Mouse (Mus musculus) spleen, embryonic (tissue): Measurements from ENCODE around the gene Lta.

ENCODE experiments used
- CTCF ChIA-PET: fragments of 350-600 bp; sonication (Branson Sonifier 250); formaldehyde crosslinking; loops from one replicate; lab custom pipeline; 2022; lab: Charles Lee

The Lta gene

DNA sequence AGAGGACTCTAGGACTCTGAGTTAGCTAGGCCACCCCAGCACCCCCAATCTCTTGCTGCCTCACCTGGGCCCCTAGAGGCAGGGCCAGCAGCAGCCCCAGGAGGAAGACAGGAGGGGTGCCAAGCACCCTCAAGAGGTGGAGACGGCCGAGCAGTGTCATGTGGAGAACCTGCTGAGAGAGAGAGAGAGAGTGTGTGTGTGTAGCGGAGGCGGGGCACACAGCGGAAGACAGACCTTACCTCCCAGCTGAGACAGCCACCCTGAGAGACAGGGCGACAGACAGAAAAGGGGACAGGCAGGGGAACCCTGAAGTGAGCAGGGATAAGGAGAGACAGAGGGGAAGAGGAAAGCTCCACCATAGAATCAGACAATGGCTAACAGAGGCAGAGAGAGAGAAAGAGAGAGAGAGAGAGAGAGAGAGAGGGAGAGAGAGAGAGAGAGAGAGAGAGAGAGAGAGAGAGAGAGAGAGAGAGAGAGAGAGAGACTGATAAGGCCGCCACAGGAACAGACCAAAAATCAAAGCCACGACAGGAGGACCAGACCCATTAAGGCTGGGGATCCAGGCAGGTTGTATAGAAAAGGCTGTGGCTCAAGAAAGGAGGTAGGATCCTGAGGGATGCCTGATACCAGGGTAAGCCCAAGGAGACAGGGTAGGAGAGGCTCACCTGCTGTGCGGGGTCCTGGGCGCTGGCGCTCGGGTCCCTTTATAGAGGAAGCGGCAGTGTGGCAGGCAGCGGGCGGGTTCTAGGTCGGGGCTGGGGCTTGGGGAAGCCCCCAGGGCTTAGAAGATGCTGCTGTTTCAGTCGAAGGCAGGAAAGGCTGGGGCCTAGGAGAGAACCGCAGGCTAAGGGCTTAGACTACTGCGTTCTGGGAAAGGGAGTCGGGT, at the start of gene Lta:
Gene Lta, minus strand, starts transcription at position 858 of the 886 bp plus-strand sequence.
- CTCF ChIA-PET = interaction anchor here (0.6 kb wide), 2 partner anchors 12 to 39 kb away, joined by 3 read pairs; no protein-coding TSS in a partner anchor

DNA sequence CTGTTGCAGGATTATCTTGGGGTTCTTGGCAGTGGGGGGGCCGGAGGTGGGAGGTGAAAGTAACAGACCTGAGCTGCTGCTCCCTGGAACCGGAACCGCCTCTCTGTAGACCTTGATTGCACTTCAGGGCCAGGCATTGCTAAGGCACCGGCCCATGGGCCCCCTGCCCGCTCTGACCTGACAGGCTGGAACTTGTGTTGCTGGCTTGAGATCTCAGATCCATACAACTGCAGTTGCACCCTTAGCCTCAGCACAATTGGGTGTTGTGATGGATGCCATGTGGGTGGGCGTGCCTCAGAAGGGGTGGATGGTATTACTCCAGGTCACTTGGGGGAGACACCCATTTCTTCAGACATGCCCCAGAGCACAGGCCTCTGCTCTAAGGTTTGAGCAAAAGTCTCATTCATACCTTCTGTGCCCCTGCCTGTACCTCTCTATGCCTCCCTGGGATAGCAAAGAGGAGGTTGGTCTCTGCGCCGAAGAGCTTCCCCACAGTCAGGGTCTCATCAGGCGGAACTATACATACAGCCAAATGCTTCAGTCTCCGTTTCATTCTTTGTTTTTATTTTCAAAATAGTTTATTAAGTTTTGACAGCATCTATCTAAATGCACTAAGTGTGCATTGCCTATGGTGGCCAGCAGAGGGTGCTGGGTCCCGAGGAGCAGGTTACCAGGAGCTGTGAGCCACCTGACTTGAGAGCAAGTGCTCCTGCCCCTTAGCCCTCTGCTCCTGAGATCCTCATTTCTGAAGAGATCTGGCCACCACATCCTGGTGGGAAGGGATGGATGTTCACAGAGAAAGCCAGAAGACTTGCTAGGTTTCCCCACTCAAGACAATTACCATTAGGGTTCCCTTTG, 49.3 kb upstream of the Lta start:
- CTCF ChIA-PET = interaction anchor here (0.6 to 5.7 kb wide), 5 partner anchors 9 to 352 kb away, joined by 3 to 25 read pairs (median 7); no protein-coding TSS in a partner anchor

DNA sequence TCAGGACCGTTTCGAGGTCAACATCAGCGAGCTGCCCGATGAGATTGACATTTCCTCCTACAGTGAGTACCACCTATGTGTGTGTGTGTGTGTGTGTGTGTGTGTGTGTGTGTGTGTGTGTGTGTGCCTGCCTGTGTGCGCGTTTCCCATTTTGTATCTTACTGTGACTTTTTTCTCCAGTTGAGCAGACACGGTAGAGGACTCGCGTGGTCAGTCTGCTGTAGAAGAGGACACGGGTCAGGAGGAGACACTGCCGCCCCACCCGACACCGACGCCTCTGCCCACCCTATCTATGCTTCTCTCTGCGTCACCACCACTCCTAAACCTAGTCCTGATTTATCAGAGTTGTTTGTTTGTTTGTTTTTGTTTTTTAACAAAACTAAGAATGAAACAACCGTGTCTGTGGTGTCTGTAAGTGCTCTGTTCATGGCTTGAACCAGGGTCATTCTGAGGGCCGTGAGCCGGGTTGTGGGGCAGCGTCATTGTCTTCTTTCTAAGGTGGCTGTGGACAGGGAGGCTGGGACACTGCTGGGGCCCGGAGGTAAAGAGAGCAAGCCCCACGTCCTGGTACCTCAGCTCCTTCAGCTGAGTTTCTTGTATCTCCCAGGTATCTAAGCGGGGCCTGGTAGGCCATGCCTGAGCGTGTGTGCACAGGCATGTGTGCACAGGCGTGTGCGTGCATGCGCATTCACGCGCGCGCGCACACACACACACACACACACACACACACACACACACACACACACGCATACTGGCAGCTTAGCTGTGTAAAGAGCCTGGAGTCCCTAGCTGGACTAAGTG, 48.3 kb upstream of the Lta start:
- CTCF ChIA-PET = interaction anchor here (0.6 to 5.7 kb wide), 3 partner anchors 18 to 32 kb away, joined by 3 to 25 read pairs (median 9); no protein-coding TSS in a partner anchor

DNA sequence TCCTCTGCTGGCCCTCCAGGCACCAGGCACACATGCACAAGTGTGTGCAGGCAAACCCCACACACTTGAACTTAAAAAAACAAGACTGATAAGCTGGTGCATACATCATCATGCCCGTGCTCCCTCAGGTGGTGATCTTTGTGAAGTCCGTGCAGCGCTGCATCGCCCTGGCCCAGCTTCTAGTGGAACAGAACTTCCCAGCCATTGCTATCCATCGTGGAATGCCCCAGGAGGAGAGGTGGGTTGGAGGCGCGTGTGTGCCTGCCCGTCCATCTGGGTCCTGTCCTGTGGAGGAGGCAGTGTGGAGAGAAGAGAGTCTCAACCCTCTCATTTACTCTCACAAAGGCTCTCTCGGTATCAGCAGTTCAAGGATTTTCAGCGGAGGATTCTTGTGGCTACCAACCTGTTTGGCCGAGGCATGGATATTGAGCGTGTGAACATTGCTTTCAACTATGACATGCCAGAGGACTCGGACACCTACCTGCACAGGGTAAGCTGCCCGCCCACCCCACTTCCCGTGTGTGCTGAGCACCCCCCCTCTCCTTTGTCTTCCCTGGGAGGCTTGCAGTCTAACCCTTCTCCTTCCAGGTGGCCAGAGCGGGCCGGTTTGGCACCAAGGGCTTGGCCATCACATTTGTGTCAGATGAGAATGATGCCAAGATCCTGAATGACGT, 47.6 kb upstream of the Lta start:
- CTCF ChIA-PET = no interaction called here

DNA sequence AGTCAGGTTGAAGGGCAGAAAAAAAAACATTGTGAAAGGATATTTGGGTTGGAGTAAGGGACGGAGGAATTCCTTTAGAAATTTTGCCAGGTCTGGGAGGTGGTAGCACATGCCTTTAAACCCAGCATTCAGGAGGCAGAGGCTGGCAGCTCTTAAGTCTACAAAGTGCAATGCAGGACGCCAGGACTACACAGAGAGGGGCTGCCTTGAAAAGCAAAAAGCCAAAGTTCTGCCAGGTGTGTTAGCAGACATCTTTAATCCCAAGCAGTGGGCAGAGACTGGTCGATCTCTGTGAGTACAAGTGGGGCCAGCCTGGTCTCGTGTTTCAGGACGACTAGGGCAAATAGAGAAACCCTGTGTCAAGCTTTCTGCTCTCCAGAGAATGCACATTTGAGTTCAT, 46.8 kb upstream of the Lta start:
- CTCF ChIA-PET = interaction anchor here (1.0 kb wide), 1 partner anchor 22 kb away, joined by 5 read pairs; no protein-coding TSS in a partner anchor

DNA sequence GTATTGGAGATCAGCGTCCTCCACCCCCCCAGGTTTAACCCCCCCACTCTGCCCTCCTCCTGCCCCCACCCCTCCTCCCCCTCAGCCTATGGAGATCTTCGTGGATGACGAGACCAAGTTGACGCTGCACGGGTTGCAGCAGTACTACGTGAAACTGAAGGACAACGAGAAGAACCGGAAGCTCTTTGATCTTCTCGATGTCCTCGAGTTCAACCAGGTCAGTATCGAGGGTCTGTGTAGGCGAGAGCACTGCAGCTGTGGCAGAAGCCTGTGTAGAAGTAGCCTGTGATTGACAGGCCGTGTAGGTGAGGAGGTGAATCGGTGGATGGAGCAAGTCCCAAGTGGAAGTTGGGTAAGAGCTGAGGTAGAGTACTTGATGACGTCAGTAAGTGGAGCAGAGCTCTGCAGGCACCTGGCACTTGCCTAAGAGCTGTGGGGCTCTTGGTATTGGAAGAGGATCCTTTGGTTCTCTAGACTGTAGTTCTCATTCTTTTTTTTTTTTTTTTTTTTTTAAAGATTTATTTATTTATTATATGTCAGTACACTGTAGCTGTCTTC, 46.1 kb upstream of the Lta start:
- CTCF ChIA-PET = interaction anchor here (1.0 kb wide), 1 partner anchor 23 kb away, joined by 5 read pairs; no protein-coding TSS in a partner anchor

DNA sequence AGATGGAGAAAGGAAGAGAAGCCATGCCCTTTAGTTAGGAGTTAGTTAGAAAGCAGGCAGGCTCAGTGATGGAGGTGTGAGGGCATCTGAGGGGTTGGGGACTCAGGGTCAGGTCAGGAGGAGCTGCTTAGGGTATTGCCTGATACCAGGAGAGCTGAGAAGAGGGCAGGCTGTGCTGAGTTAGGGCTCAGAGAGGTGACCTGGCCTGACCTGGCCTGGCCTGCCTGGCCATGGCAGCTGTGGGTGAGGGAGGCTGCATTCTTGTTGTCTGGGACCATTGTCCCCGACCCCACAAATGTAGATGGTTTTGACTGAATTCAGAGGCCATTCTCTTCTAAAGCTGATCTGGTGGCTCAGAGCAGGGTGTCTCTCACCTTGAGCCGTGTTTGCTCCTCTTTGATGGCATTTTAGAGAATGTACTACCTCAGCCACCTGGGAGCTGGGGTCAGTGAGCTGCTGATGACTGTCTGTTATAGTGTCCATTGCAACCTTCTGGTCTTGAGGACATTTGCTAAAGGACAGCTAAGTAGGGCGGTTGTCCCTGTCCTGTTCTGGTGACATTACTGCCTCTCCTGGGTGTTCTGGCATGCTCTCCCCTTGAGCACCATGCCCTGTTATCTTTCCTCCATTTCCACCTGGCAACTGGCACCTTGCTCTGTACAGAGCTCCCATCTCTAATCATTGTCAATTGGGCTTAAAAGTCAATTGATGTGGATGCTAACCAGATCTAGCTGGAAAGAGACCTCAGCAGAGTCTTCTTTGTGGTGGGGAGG, 45.4 kb upstream of the Lta start:
- CTCF ChIA-PET = no interaction called here

DNA sequence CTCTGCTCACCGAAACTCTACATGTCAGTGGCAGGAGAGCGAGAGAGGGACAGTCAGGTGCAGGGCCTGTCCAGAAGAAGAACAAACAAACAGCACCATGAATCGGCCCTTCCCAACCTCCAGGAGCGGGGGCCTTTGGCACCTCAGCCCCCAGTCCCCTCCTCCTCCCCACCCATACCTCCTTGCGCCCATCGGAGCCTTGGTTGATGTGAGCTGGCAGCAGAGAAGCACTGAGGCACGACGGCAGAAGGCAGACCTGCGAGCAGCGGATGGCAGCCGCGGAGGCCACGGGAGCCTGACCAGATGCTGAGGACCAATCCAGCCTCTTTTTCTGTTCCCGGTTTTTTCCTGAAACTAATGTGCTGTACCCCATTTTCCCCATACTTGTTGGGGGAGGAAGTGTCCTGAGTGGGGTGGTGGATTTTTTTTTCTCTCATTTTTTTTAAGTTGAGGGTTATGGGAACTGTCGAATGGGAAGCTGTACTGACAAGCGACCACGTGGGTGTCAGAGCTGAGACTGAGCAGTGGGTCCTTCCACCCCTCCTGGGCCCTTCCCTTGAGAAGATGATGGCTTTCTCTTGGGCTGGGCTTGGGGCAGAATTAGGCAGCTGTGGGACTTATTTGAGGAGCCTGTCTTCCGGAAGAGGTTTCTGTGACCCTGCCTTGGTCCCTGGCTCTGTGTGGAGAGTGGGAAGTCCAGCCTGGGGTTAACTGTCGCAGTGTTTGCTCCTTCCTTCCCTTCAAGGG, 44.5 kb upstream of the Lta start:
- CTCF ChIA-PET = no interaction called here

DNA sequence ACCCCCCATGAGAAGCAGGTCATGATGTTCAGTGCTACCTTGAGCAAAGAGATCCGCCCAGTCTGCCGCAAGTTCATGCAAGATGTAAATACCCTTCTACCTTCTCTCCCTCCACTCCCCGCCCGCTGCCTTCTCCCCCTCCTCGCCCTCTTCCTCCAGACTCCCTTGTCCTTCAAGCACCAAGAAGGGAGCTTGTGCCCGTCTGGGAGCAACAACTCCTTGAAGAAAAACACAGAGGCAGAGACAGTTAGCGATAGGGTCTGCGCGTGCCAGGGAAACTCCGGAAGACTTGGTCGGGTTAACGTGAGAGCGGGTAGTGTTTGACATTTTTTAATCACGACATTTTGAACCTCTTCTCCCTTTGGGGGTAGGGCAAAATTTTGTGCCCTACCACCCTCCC, 43.8 kb upstream of the Lta start:
- CTCF ChIA-PET = no interaction called here

DNA sequence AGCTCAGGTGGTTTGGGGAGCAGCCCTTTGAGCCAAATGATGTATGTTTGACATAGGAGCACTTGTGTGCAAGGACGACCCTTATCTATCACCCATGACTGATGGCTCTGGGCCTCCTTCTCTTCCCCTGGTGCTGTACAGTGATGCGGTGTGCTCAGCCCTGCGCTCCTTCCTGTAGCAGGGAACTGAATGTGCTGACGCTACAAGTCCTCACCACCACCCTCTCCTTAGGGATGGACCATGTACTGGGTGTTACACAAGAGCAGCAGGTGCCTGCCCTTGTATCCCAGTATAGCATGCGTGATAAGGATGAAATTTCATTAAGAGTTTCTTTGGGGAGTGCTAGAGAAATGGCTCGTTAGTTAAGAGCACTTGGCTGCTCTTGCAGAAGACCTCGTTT, 42.0 kb upstream of the Lta start:
- CTCF ChIA-PET = interaction anchor here (0.7 to 2.0 kb wide), 2 partner anchors 28 to 910 kb away, joined by 4 to 8 read pairs; no protein-coding TSS in a partner anchor

DNA sequence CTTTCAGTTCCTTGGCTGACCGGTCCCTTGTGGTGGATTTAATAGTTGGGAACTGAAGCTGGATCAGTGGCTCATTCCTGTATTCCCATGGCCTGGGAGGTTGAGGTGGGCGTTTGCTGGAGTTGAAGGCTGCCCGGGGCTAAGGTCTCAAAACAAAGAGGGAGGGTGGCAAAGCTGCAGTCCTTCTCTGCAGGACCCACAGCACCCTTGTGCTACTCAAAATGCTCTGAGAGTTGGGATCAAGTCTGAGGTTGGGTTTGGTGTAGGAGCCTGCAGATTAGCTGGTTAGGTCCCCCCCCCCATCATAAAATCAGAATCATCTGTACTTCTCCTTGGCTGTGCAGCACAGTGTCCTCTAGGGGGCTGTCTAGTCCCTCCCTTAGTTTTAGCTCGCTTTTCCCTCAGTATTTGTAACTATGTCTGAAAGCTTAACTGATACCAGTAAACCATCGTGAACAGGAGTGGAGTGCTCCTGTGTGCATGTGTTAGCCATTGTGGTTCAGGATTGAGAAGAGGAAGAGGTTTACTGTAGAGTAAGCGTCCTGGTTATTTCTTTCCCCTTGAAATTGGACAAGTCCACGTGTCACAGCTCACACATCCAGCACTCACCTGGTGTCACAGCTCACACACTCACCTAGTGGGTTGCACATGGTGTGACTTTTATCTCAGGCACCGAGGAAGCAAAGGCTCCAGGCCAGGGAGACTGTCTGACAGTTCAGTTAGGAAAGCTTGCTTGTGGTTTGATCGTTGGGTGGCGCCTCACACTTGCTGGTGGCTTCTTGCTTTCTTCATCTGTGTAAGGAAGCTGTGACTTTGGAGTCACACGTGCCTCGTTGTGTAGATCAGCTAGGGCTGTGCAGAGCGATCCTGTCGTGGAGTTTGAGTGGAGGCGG, 40.8 kb upstream of the Lta start:
- CTCF ChIA-PET = interaction anchor here (0.6 to 2.0 kb wide), 4 partner anchors 9 to 206 kb away, joined by 3 to 8 read pairs (median 5); no protein-coding TSS in a partner anchor

DNA sequence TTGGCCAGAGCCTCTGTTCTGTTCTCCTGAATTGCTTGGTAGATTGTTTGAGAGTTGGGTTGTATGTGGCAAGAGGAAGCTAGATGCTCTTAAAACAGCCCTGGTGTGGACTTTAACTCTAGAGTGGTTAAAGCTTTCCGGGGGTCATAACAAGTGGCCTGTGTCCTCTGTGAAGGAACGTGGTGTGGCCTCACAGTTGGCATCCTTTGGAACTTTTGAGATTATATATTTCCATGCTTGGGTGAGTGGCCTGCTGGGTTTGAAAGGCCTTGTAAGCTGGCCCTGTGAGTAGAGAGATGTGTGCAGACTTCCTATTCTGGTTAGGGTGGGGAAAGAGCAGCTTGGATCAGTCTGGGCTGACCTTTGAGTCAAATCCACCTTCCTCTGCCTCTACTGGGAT, 39.8 kb upstream of the Lta start:
- CTCF ChIA-PET = no interaction called here

DNA sequence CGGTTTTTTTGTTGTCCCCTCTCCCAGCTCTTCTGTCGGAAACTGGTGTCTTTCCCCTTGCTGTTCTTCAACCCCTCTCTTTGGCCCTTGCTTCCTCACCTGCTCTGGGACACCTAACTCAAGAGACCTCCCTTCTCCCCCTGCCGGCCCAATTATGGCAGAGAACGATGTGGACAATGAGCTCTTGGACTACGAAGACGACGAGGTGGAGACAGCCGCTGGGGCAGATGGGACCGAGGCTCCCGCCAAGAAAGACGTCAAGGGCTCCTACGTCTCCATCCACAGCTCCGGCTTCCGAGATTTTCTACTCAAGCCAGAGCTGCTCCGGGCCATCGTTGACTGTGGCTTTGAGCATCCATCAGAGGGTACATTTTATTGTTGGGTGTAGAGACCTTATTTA, 37.9 kb upstream of the Lta start:
- CTCF ChIA-PET = interaction anchor here (0.6 to 0.7 kb wide), 2 partner anchors 33 to 1161 kb away, joined by 3 read pairs; no protein-coding TSS in a partner anchor

DNA sequence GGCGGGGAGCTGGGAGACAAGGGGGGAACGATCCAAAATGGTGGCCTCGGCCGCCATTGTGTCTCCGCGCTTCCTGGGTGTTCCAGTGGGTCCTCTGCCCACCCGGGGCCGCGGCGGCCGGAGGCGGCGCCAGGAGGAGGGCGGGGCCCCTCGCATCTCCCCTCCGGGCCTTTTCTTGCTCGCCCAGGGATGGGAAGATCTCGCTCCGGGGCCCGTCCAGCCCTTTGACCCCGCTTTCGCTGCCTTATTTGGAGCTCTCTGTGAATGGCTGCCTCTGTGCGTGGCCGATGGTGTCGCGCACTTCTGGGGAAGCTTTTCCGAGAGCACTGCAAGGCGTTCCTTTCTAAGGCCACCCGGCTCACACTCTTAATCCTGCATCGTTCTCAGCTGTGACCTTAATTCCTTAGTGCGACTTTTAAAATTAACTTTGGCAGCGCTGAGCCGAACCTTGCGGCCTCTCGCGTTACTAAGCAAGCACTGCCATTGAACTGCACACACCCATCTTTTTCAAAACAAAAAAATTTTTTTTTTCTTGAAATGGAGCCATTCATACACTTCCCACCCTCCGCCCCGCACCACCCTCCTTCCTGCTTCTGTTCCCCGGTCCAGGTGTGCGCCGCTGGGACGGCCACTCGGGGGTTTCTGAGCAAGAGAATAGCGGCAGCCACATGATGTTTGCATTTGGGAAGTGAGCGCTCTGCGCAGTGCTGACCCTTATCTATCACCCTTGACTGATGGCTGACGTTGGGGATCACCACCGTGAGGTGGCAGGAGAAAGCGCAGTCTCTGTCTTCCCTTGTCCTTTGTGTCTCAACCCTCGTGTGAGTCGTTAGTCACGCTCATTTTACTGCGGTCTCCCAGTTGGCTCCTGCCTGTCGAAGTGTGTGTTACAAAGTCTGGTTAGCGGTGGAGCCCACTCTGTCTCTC, 37.1 kb upstream of the Lta start:
- CTCF ChIA-PET = interaction anchor here (0.6 to 1.2 kb wide), 3 partner anchors 15 to 1160 kb away, joined by 3 to 4 read pairs (median 3); no protein-coding TSS in a partner anchor

DNA sequence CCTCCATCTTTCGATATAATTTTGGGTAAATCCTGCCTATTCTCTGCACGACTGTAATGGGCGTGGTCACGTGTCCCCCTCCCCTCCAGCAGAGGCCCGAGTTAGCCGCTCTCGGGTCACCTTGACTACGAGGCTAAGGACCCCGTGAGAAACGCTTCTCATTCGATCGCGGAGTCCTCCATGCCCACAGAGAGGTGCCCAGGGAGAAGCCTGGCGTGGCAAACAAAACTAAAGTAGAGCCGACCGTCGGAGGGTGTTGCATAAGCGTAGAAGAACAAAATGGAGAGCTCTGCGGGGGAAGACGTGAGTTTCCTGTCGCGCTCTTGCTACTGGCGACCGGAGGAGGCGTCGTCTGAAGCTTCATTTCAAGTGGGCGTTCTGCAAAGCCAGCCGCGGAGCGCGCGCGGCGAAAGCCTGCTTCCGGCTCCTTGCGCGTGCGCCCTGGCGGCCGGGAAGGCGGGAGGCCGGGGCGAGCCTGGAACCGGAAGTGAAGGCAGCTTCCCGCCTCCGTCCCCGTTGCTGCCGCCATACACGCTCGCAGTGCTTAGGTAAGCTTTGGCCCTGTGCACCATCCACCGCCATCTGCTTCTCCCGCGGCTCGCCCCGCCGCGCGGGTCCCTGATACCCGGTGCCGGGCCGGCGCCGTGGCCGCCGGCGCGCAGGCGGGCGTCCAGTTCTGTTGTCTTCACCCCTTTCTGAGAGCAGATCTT, 36.3 kb upstream of the Lta start, which contains the start of gene Ddx39b:
Gene Ddx39b, plus strand, starts transcription at position 442 of the 710 bp plus-strand sequence.
- CTCF ChIA-PET = interaction anchor here (0.8 to 1.2 kb wide), 2 partner anchors 16 to 31 kb away, joined by 3 to 4 read pairs; no protein-coding TSS in a partner anchor
